Mouse (Mus musculus): ENCODE results near the gene Tbc1d1.
A peak's percentile ranks its signal among the peaks of the same experiment; 100 is the strongest.
"Not testable (repeated sequence)": the region's sequence is repeated elsewhere in the genome, so short reads cannot be mapped to it uniquely, and the experiment has no call there.

Gene Tbc1d1

DNA sequence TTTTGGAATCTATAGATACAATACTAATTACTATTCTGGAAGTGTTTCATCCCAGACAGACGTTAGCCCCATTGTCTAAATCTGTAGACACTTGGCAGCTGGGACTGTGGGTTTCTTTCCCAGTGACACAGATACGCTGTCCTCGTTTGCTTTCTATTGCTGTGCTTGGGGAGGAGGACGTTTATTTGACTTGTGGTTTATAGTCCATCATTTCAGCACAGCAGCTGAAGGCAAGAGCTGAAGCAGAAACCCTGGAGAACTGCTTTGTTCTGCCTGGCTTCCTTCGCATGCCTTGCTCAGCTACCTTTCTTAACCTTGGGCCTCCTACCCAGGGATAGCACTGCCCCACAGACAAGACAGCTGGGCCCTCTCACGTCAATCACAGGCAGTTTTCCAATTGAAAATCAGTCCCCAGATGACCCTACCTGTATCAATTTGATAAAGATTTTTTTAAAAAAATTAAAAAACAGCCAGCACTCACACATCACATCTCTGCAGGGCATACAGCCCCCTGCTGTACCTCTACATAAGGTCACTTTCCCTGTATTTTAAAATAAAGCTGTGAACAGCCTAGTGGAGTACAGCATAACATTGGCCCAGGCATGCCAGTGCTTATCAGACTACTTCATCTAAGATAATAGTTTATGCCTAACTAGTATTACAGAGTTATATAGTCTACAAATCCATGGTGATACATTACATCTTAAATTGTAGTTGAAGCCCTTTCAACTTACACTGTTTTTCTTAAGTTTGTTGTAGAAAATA lies 158.4 kb downstream of the Tbc1d1 start:
- DNase-seq (ENCODE audit: low spot score) = no peak

DNA sequence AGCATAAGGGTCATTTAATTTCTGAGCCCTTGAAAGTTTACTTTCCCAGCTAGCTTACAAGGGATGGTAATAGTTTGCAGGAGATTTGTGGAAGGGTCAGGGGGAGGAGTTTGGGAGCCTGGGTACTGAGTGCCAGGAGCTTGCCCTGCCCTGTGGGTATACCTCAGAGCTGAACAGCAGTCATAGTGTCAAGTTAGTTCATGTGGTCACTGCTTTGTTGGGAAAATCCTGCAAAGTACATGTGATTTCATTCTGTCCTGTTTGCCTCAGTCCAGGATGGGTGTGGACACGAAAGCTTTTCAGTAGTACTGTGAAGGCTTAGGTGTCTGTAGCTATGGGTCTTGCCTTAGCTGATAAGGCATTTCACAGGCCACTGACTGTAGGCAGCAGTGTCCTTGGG lies 159.0 kb downstream of the Tbc1d1 start:
- DNase-seq (ENCODE audit: low spot score) = no peak

DNA sequence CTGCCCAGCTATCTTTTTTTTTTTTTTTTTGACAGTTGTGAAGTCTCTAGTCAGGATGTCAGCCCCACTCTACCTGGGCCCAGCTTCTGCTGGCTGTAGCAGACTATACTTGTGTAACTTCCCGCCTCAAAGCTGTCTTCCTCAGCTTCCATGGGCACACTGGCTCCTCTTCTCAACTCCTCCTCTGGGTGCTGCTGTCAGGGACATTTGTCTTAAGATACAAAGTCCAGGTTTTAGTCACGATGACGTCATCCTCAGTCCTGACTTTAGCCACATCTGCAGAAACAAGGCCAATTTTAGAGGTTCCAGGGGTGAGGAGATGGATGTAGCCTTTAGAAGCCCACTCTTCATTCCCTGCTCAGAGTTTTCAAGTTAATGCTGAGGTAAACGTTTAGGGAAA lies 167.2 kb downstream of the Tbc1d1 start:
- DNase-seq (ENCODE audit: low spot score) = no peak

DNA sequence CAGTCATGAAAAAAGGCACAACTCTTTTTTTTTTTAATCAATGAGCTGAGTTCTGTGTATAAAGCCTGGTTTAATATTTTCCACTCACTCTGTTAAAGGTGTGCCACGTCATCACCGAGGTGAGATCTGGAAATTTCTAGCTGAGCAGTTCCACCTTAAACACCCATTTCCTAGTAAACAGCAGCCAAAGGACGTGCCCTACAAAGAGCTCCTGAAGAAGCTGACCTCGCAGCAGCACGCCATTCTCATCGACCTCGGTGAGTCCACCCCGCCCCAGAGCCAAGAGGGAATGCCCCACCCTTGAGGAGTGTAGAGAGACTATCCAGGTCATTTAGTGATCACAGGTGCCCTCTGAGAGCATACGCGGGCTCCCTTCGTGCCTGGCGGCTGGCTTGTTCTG lies 168.2 kb downstream of the Tbc1d1 start:
- no peak for DNase-seq (ENCODE audit: low spot score)

DNA sequence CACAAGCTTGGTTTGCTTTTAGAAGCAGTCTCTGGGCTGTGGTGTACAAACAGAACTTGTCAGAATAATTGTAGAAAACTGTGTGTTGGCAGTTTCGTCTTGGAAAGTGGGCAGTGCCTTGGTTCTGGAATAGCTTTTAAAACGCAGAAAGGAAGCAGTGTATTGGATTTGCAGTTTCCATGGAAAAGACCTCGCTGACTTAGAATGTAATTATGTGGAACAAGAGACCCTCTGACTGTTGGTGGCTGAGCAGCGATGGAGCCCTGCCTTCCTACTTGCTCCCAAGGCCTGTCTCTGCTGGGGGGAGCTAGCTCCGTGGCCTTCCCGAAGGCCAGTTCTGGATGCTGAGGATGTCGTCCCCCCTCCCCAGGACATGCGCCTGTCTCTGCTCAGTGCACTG lies 168.8 kb downstream of the Tbc1d1 start:
- DNase-seq (ENCODE audit: low spot score) = no peak

DNA sequence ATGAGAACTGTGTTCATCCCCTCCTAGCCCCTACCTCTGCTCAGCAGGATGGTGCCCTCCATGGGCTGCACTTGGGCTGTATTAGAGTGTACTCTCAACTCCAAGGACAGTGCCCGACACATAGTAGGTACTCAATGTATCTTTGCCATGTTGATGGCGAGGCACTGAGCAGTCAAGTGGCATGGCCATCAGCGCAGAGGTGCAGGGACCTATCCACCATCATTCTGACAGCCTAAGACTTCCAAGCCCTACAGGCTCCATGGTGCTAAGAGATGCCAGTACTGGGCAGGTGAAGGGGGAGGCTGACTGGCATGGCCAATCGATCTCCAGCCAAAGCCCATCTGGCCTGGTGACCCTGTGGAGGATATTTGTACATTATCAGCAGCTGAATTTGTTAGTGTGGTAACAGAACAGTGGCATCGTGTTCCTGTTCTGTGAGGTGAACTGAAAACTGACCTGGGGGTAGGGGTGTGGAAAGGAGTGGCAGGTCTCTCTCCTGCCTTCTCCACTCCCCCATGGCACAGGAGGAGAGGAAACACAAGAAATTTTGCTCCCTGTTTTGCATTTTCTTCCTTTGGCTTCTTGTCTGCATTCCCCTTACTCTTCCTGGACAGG lies 169.7 kb downstream of the Tbc1d1 start:
- DNase-seq (ENCODE audit: low spot score) = no peak

DNA sequence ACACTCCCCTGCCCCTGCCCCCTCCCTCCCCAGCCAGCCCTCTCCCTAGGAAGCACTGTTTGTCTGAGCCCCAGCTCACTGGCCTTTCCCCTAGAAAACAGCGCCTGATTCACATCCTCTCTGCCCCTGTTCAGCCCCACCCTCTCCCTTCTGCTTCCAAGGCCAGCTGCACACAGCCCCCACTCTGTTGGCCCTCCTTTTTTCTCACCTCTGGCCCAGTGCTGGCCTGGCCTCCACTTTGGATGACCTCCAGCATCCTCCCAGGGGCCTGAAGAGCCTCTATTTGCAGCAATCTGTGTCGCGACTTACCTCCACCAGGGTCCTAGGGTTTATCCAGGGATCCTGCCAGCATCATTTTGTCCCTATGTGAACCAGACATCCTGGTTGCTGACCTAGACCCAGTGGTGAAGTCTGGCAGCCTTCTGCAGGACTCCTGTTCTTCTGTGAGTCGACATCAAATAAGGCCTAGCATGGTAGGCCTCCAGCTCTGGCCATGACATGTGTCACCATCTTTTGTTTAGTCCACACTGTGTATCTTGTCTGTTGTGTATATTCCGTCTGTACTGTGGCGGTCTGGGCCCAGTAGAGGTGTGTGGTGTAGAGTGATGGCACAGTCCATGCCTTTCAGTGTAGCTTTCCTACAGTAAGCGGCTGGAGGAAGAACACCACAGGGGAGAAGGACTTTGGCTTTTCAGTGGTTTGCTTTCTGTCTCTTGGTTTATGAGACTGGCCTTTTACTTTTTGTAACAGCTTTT lies 170.5 kb downstream of the Tbc1d1 start:
- peak; percentile 52 for DNase-seq (ENCODE audit: low spot score)

DNA sequence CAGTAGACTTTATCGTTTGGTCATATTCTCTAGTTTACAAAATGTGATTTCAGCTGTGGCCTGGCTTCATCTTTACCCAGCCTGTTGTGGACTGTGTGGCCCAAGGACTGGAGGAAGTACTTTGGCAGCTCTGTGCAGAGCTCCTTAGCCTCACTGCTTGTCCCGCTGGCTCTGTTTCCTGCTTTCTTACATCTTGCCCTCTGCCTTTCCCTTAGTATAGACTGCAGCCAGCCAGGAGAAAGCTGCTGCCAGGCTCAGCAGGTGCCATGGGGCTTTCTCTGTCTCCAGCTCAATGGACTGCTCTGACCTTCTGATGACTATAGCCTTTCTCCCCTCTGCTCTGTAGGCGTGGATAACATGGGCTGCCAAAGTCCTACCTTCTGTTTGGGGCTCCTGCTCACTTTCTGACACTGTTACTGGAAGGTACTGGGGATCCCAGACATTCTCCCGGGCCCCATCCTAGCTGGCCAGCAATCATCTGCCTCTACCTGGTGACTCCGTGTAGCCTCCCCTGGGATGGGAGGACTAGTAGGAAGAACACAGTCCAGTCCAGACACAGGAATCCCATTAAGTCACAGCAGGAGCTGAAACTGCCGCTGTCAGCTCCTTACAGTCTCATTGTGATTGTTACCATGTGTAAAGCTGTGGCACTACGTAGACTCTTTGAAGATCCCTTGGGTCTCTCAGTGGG lies 171.3 kb downstream of the Tbc1d1 start:
- DNase-seq (ENCODE audit: low spot score) = no peak

DNA sequence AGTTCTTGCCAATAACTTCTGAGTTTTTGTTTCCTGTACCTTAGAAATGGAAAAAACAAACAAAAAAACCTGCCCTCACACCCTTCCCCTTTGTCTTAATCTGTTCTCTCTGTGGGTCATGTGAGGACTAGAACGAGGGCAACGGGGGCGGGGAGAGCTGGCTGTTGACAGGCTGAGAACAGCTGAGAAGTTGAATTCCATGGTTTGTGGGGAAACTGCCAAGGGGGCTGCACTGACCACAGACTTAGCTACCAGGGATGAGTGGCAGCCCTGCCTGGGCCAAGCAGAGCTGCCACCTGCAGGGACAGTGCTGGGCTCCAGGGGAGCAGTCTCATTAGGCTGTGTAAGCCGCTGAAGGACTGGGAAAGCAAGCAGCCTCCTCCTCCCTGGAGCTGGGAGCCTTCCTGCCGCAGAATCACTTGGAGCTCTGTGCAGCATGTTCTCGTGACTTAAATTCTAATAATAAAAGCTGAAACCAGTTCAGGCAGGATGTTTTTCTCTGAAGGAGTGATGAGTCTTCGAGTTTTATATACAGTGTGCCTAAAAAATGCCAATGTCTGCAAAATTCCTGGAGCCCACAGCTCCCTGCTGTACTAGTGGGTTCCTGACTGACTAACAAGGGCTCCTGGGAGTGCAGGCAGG lies 180.8 kb downstream of the Tbc1d1 start:
- DNase-seq (ENCODE audit: low spot score) = no peak

DNA sequence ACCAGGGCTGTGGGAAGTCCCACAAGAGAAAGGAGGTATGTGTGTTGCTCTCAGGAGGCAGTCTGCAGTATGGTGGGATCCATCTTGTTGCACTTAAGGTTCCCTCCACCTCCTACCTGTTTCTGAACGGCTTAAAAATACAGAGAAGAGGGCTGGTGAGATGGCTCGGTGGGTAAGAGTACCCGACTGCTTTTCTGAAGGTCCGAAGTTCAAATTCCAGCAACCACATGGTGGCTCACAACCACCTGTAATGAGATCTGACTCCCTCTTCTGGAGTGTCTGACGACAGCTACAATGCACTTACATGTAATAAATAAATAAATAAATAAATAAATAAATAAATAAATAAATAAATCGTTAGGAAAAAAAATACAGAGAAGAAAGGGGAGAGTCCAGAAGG lies 182.7 kb downstream of the Tbc1d1 start:
- DNase-seq (ENCODE audit: low spot score) = not testable (repeated sequence)

DNA sequence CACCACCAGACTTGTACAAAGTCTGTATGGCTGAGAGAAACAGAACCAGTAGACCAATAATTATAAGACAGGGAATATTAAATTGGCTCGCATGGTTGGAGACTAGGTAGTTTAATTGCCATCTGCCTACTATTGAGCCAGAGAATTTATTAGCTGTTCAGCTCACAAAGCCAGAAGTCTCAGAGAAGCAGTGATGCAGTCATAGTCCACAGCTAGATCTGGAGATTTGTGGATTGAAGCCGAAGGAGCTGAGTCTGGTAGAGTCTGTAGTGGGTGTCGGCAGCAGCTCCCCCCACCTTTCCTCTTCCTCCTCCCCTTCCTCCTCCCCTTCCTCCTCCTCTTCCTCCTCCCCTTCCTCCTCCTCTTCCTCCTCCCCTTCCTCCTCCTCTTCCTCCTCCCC lies 184.3 kb downstream of the Tbc1d1 start:
- DNase-seq (ENCODE audit: low spot score) = no peak

DNA sequence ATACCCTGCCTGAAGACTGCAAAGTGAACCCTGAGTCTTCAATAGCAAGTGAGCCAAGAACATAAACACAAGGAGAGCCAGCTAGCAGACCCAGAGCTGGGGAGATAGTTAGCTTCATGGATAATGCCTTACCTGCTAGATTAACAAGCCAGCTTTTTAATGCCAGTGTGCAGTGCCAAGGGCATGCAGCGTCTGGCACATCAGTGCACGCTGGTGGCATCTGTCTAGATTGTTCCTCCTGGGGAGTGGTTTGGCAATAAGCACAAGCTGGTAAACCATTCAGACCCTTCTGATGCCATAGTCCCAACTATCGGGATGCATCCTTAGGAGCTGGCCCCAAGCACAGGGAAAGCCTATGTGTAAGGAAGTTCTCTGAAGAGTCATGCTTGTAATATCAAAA lies 185.6 kb downstream of the Tbc1d1 start:
- no peak for DNase-seq (ENCODE audit: low spot score)

DNA sequence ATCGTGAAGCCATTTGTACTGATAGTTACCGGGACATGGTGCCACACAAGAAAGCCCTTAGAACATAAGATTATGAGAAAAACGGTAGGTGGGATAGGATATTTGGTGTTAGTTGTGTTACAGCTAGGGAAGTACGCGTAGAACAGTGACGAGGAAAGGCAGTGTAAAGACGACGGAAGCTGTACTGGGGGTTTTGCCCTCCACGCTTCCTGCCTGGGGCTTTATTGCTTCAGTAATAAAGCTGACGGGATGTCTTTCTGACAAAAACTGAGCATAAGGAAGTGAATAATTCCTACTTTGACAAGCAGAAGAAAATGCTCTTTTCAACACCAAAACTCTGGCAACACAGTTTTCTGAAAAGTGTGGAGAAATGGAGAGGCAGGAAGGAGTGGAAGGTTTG lies 186.0 kb downstream of the Tbc1d1 start:
- no peak for DNase-seq (ENCODE audit: low spot score)

DNA sequence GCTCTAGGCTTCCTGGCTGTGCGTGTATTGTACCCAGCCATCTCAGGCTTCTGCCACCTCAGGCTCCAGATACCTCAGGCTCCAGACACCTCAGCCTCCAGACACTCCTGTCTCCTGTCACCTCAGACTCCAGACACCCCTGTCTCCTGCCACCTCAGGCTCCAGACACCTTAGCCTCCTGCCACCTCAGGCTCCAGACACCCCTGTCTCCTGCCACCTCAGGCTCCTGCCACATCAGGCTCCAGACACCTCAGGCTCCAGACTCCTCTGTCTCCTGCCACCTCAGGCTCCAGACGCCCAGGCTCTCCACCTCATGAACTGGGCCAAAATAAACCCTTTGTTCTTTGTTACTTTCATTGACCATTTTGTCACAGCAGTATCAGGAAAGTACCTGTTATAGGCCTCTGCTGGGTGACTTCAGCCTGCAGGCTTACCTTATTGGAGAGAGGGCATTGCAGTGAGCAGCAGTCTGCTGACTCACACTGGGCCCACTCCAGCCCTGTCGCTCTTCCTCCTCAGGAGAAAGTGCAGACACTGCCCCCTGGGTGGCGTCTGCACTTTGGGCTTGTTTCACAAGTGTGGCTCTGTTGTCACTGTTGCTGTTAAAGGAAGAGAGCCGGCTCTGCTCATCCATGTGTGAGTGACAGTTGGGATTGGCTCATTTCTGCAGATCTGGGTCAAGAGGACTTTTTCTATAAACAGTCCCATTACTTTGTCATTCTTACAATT lies 188.0 kb downstream of the Tbc1d1 start:
- DNase-seq (ENCODE audit: low spot score) = no peak

DNA sequence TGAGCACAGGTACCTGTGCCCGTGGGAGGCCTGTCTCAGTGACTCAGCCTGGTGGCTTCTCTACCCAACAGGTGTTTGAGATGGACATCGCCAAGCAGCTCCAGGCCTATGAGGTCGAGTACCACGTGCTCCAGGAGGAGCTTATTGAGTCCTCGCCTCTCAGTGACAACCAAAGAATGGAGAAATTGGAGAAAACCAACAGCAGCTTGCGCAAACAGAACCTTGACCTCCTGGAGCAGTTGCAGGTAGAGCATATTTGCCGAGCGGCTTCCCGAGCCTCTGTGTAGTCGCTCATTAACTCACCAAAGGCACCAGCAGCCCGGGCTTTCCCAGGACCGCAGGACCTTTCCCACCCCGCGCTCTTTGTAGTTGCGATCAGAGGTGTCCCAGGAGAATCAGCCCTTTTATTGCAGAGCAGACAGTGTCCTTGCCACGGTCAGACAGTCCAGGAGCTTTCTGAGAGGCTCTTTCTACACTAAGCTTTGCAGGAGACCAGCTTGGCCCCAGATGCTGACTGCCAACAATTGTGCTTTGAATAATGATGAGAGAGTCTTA lies 189.2 kb downstream of the Tbc1d1 start:
- no peak for DNase-seq (ENCODE audit: low spot score)

DNA sequence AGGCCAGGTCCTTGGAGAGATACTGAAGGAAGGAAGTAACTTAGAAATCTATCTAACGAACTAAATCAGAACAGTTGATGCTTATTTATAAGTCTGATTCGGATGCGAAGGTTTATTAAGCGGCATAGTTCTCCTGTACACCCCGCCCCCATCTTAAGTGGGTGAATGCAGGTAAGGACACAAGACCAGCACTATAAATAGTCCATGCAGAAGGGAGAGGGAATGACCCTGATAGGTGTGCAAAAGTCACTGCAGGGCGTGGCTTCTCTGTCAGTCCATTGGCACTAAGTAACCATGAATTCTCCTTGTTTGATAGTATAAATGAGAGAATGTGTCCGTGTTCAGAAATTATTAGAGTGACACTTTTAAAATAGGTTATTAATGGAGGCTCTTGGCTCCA lies 189.7 kb downstream of the Tbc1d1 start:
- DNase-seq (ENCODE audit: low spot score) = no peak

DNA sequence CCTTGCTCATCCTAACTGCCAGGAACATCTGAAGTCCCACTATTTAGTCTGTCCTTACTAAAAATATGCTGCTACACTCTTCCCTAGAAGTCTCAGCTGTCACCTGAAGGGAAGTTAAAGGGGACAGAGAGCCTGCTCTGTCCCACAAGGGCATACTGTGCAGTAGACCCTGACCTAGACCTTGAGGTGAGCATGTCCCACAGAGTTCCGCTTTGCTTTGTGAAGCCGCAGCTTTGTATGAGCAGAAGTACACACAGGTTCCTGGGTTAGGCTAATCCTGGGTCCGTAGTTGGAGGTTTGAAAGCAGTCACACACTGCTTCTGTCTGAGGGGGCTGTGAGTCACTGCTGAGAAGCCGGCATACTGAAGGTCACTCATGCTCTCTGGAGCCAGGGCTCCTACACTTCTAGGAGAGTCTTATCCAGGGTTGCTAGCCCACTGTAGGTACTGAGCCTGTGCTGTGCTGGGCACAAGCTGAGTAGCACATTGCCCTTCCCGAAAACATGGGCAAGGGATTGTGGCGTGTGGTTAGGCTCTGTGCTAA lies 190.3 kb downstream of the Tbc1d1 start:
- no peak for DNase-seq (ENCODE audit: low spot score)

DNA sequence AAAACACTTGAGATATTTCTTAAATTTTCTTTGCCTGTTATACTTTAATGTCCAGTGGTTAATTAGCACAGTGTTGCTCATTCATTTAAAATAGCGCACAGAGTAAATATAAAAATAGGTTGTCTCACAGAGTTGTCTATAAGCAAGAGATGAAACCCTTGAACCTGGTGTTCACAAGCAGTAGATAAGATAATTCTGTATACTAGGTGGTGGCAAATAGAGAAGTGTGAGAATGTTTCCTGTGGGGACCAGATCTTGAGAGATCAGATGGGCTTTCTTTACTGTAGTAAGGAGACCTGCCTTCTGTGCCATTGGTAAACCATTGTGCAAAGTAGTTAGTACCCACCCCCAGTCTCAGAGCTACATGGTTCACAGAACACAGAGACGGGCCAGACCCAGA lies 192.1 kb downstream of the Tbc1d1 start:
- no peak for DNase-seq (ENCODE audit: low spot score)

DNA sequence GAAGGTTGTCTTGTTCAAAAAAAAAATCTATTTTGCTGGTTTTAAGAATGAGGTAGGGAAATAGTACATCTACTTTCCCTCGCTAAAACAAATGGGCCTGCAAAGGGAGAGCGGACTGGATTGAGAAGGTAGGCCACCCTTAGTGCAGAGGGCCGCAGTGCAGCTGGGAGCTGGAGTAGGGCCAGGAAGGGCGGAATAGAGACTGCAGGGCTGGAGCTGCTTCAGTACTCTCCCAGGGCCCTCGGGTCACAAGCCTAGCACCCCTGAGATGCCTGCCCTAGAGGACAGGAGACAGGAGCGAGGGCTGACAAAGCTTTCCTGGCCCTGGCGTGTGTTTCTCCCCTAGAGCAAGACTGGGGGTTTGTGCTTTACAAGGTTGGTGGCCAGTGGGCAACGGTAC lies 192.7 kb downstream of the Tbc1d1 start:
- DNase-seq (ENCODE audit: low spot score) = no peak

DNA sequence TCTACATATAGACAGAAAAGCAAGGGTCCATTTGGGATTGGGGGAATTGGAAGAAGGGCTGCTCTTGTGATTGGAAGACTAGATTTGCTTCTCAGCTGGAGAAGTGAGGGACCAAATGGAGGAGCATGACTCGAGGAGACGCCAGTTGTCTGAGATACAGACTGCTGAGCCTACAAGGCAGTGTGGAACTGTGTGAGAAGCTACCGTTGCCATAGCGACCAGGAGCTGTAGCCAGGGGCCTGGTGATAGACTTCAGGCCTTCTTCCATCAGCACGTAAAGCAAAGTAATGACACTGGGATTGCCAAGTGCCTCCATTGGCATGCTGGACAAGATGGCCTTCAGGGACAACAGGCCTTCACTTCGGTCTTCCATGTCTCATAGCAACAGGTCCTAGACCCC lies 195.9 kb downstream of the Tbc1d1 start:
- no peak for DNase-seq (ENCODE audit: low spot score)
